Mouse (Mus musculus) limb, embryonic 14.5 days (tissue): ENCODE data around the gene Kat14. TPM values are rescaled to one million over a fixed set of nuclear protein-coding genes. Genes with fewer than 3 reads are reported as not detected.

Experiments used
- ATAC-seq: fragments of 200-750 bp; cut with Nextera tagmentation; 2 replicates; pipeline ENCODE4 v1.8.0; 2017; ENCODE audit warnings: low read depth, moderate number of reproducible peaks, moderate TSS enrichment; ENCODE audit not compliant: low FRiP score
- DNase-seq: peaks from one replicate; pipeline ENCODE4 v3.0.0-alpha.2; 2015; ENCODE audit warnings: low spot score
- H3K27ac ChIP-seq: fragments of 300-500 bp; sonication (generic); replicated peaks from 2 replicates; pipeline ENCODE4 v1.5.1; 2014; ENCODE audit warnings: low read depth, mild to moderate bottlenecking, low read length, moderate library complexity, mixed read lengths
- H3K27me3 ChIP-seq: fragments of 300-500 bp; sonication (generic); 2 replicates; pipeline ENCODE4 v1.6.1; 2014; ENCODE audit warnings: low read length, mixed read lengths; ENCODE audit not compliant: control insufficient read depth, insufficient read depth
- H3K36me3 ChIP-seq: fragments of 300-500 bp; sonication (generic); 2 replicates; pipeline ENCODE4 v1.6.1; 2014; ENCODE audit warnings: mild to moderate bottlenecking, low read length, moderate library complexity, mixed read lengths; ENCODE audit not compliant: control insufficient read depth, insufficient read depth
- H3K4me1 ChIP-seq: fragments of 300-500 bp; sonication (generic); 2 replicates; pipeline ENCODE4 v1.6.1; 2014; ENCODE audit warnings: antibody characterized with exemption, low read length, mixed read lengths; ENCODE audit not compliant: control insufficient read depth, insufficient read depth
- H3K4me2 ChIP-seq: fragments of 300-500 bp; sonication (generic); replicated peaks from 2 replicates; pipeline ENCODE4 v1.6.1; 2014; ENCODE audit warnings: low read depth, mild to moderate bottlenecking, low read length, moderate library complexity; ENCODE audit not compliant: severe bottlenecking
- H3K4me3 ChIP-seq: fragments of 300-500 bp; sonication (generic); replicated peaks from 2 replicates; pipeline ENCODE4 v1.5.1; 2014; ENCODE audit warnings: low read length
- H3K9ac ChIP-seq: fragments of 300-500 bp; sonication (generic); 2 replicates; pipeline ENCODE4 v1.6.1; 2014; ENCODE audit warnings: mild to moderate bottlenecking, low read depth, low read length, moderate library complexity; ENCODE audit not compliant: severe bottlenecking
- H3K9me3 ChIP-seq: fragments of 300-500 bp; sonication (generic); 2 replicates; pipeline ENCODE4 v1.6.1; 2016; ENCODE audit warnings: low read length; ENCODE audit not compliant: control insufficient read depth
- POLR2A ChIP-seq: fragments of 200-500 bp; IDR thresholded peaks from 2 replicates; pipeline ENCODE4 v1.8.0; 2012; ENCODE audit warnings: inconsistent platforms, mild to moderate bottlenecking, moderate library complexity, borderline replicate concordance; ENCODE audit not compliant: insufficient read depth, insufficient read length; ENCODE audit errors: extremely low read depth
- WGBS: fragments of 180-500 bp; shearing (Covaris S2); extraction: QIAGEN DNeasy Blood & Tissue Kit; methylation state at CpG from one replicate; pipeline ENCODE4 v1.1.7; 2014; 5-methylcytosine and 5-hydroxymethylcytosine counted together
- polyA plus RNA-seq, 2 experiments: library from polyadenylated mRNA; depleted of rRNA in 1 of 2; stranded (reverse) in 1 of 2; unstranded in 1 of 2; fragments of >200 nt; fragmentation: Nextera tagmentation in 1 of 2; extraction: Ambion mirVana in 1 of 2; gene quantifications; 2 replicates each; pipeline versions ENCODE4 v1.2.1 to v1.2.3; 2012 to 2014

The Kat14 gene
- 38.8 and 41.5 TPM in 2 replicates for polyA plus RNA-seq (2012; rRNA removed)
- polyA plus RNA-seq (2014; fragmentation: Nextera tagmentation; extraction: Ambion mirVana), result 40.9 and 41.9 TPM in 2 replicates

GRCm38 (mm10) chr2:144368400-144369019 lies at the start of gene Kat14, which contains the start of gene Pet117:
Gene Kat14 (plus strand): TSS chr2:144368983.
Gene Pet117 (plus strand): TSS chr2:144368996.
- H3K36me3 ChIP-seq, result peaks cover 16% of the 10 kb centered on the region
- H3K4me3 ChIP-seq, result peak within 1 kb of the TSS; percentile 73
- peak; percentile 23; the same call in 1 of the 2 replicates for TF ChIP-seq POLR2A
- H3K27me3 ChIP-seq, result no peaks in the 10 kb centered on the region
- no peaks in the 10 kb centered on the region for H3K9me3 ChIP-seq
- DNase-seq (peak; percentile 99), ATAC-seq (peak; percentile 95)
- 0 out of 2 replicates have a peak, but pooled peaks cover 3% of the 10 kb centered on the region for H3K4me1 ChIP-seq
- peak within 1 kb of the TSS; percentile 53 for H3K4me2 ChIP-seq
- peak within 1 kb of the TSS; percentile 88 for H3K27ac ChIP-seq
- H3K9ac ChIP-seq, result peak within 1 kb of the TSS; percentile 88
- WGBS, result 6% methylated on average over 31 of the region's 38 CpGs

DNA sequence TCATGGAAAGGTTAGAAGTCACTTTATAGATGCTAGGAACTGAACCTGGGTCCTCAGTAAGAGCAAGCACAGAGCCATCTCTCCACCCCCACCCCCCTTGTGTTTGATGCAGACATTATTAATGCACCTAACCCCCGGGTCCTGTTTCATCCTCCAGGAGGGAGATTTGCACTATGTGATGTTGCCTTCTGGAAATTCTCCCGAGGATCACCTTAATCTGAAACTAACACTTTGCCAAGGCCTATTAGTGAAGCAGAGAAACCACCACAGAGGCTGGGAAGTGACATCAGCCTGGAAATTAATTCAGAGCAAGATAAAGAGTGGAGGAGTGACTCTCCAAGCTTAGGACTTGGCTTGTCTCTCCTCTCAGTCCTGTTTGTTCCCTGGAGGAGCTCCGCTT lies 44.6 kb upstream of the Kat14 start:
- H3K9me3 ChIP-seq, result no peaks in the 10 kb centered on the region
- H3K4me3 ChIP-seq, result no peak overlapping the region
- no peaks in the 10 kb centered on the region for H3K4me1 ChIP-seq
- no peak overlapping the region for H3K27ac ChIP-seq
- peaks cover 9% of the 10 kb centered on the region; the same call in 1 of the 2 replicates for H3K27me3 ChIP-seq
- ATAC-seq, result no peak
- 52% methylated on average over 3 of the region's 3 CpGs for WGBS
- DNase-seq, result no peak
- H3K4me2 ChIP-seq, result no peak overlapping the region
- TF ChIP-seq POLR2A, result no peak
- no peak overlapping the region for H3K9ac ChIP-seq
- no peaks in the 10 kb centered on the region for H3K36me3 ChIP-seq

GRCm38 (mm10) chr2:144329451-144329850 lies 39.3 kb upstream of the Kat14 start:
- DNase-seq (no peak), ATAC-seq (no peak)
- WGBS, result 9% methylated on average over 10 of the region's 10 CpGs
- Histone ChIP-seq H3K4me2 (peak overlapping the region; percentile 99), H3K9ac (no peak overlapping the region), H3K27ac (no peak overlapping the region), H3K9me3 (no peaks in the 10 kb centered on the region), H3K4me1 (peaks cover 23% of the 10 kb centered on the region; the same call in 1 of the 2 replicates), H3K36me3 (no peaks in the 10 kb centered on the region), H3K4me3 (0 out of 2 replicates have a peak overlapping the region, but pooled peaks have one; percentile 59), H3K27me3 (peaks cover 61% of the 10 kb centered on the region)
- no peak for TF ChIP-seq POLR2A

DNA sequence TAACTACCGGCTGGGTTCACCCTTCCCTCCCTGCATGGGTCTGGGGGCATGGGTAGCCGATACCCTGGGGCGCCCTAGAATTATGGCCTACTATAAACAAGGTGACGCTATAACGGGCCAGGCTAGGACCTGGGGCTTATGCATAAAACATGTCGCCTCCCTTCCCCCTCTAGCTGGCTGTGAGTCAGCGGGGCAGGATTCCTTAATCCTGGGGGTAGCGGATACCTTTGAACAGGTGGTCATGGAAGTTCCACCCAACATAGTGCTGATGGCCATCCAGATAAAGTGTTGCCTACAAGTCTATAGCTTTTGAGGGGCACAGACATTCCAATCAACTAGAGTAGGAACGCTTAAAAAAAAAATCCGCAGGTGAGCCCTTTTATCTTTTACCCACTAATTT lies 38.8 kb upstream of the Kat14 start:
- 1% methylated on average over 10 of the region's 10 CpGs for WGBS
- Histone ChIP-seq H3K36me3 (no peaks in the 10 kb centered on the region), H3K27ac (no peak overlapping the region), H3K27me3 (peaks cover 66% of the 10 kb centered on the region), H3K9ac (no peak overlapping the region), H3K4me2 (peak overlapping the region; percentile 99), H3K4me1 (peaks cover 23% of the 10 kb centered on the region; the same call in 1 of the 2 replicates), H3K9me3 (no peaks in the 10 kb centered on the region), H3K4me3 (peak overlapping the region; percentile 59; the same call in 1 of the 2 replicates)
- ATAC-seq, result no peak
- TF ChIP-seq POLR2A, result no peak
- no peak for DNase-seq

DNA sequence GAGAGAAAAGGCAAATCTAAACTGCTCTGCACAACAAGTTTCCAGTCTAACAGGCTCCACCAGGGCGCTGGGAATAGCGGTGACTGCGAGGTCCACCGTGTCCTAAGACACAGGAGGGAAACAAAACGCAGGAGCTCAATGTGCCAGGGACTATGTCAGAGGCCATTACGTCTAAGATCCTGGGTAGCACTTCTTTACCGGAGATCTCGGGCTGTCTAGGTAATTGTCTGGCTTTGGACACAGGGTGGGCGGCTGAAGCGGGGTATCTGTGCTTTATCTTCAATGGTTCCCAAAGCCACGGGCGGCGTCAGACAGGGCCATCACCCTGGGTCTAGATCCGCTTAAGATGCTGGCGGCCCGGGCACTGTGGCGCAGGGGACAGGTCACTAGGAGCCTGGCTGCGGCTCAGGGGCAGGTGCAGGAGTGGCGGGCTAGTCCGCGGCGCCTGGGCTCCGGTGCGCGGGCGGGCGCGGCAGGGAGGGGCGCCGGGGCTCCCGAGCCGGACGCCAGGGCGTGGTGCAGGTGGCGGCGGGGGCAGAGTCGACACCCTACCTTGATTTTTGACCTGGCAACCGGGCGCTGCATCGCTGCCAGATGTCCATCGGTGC lies 38.3 kb upstream of the Kat14 start:
- peaks cover 23% of the 10 kb centered on the region; the same call in 1 of the 2 replicates for H3K4me1 ChIP-seq
- TF ChIP-seq POLR2A, result no peak
- peaks cover 67% of the 10 kb centered on the region for H3K27me3 ChIP-seq
- H3K4me2 ChIP-seq, result peak overlapping the region; percentile 99
- under 1% methylated on average over 25 of the region's 41 CpGs for WGBS
- ATAC-seq (peak; percentile 36; the same call in 1 of the 2 replicates), DNase-seq (no peak)
- H3K9me3 ChIP-seq, result no peaks in the 10 kb centered on the region
- peak overlapping the region; percentile 48 for H3K9ac ChIP-seq
- H3K36me3 ChIP-seq, result no peaks in the 10 kb centered on the region
- peak overlapping the region; percentile 59 for H3K4me3 ChIP-seq
- H3K27ac ChIP-seq, result no peak overlapping the region
